ENCODE assay signal across 7 mouse cellular contexts in genomic region chr15:79403763-79404210, GRCm38 (mm10). TPM values are rescaled to one million over a fixed set of nuclear protein-coding genes. Genes with fewer than 3 reads are reported as not detected.
A peak's percentile ranks its signal among the peaks of the same experiment; 100 is the strongest.
DNase-seq lines count a peak whose midpoint lies in the region; ATAC-seq lines count a peak whose summit lies in the region.

No protein-coding gene starts in this region.

- ATAC-seq in megakaryocyte, adult 5-6 weeks (ENCODE audit: poor library complexity, severe bottlenecking): no peak
- ATAC-seq in forebrain, embryonic 13.5 days: no peak
- no peak for ATAC-seq in limb, embryonic 15.5 days (ENCODE audit: insufficient number of reproducible peaks, low FRiP score, low TSS enrichment, low read depth)
- no peak for ATAC-seq in stomach, embryonic 16.5 days (ENCODE audit: insufficient read depth, low FRiP score)

- 21% methylated on average over 9 of the region's 9 CpGs for WGBS in forebrain, embryonic 13.5 days
- 13% methylated on average over 9 of the region's 9 CpGs for WGBS in limb, embryonic 15.5 days
- WGBS in stomach, embryonic 16.5 days: 15% methylated on average over 9 of the region's 9 CpGs

- H3K9ac ChIP-seq in forebrain, embryonic 13.5 days: peak overlapping the region; percentile 95
- peak overlapping the region; percentile 79 for H3K9ac ChIP-seq in limb, embryonic 15.5 days
- peak overlapping the region; percentile 93 for H3K9ac ChIP-seq in stomach, embryonic 16.5 days (ENCODE audit: low read length)

- peak overlapping the region; percentile 98 for H3K4me3 ChIP-seq in megakaryocyte, embryonic 14.5 days (replicated peaks)
- H3K4me3 ChIP-seq in forebrain, embryonic 13.5 days: peak overlapping the region; percentile 93
- peak overlapping the region; percentile 92 for H3K4me3 ChIP-seq in limb, embryonic 15.5 days
- H3K4me3 ChIP-seq in stomach, embryonic 16.5 days (replicated peaks; ENCODE audit: low read length): peak overlapping the region; percentile 92

- no peaks in the 10 kb centered on the region for H3K9me3 ChIP-seq in megakaryocyte, embryonic 14.5 days
- H3K9me3 ChIP-seq in forebrain, embryonic 13.5 days (replicated peaks): no peaks in the 10 kb centered on the region
- no peaks in the 10 kb centered on the region for H3K9me3 ChIP-seq in limb, embryonic 15.5 days
- H3K9me3 ChIP-seq in stomach, embryonic 16.5 days (replicated peaks; ENCODE audit: control insufficient read depth, low read length): no peaks in the 10 kb centered on the region

- peaks cover 6% of the 10 kb centered on the region for H3K27me3 ChIP-seq in megakaryocyte, embryonic 14.5 days (replicated peaks)
- H3K27me3 ChIP-seq in forebrain, embryonic 13.5 days: peaks cover 6% of the 10 kb centered on the region
- no peaks in the 10 kb centered on the region for H3K27me3 ChIP-seq in limb, embryonic 15.5 days
- H3K27me3 ChIP-seq in stomach, embryonic 16.5 days (ENCODE audit: control insufficient read depth, insufficient read depth, low read length): no peaks in the 10 kb centered on the region

- peak overlapping the region; percentile 90 for H3K4me2 ChIP-seq in forebrain, embryonic 13.5 days
- H3K4me2 ChIP-seq in limb, embryonic 15.5 days: peak overlapping the region; percentile 79
- peak overlapping the region; percentile 85 for H3K4me2 ChIP-seq in stomach, embryonic 16.5 days (ENCODE audit: low read depth, low read length)

- peaks cover 85% of the 10 kb centered on the region for H3K4me1 ChIP-seq in megakaryocyte, embryonic 14.5 days
- peaks cover 31% of the 10 kb centered on the region for H3K4me1 ChIP-seq in forebrain, embryonic 13.5 days
- peaks cover 47% of the 10 kb centered on the region for H3K4me1 ChIP-seq in limb, embryonic 15.5 days
- peaks cover 39% of the 10 kb centered on the region for H3K4me1 ChIP-seq in stomach, embryonic 16.5 days (ENCODE audit: control insufficient read depth, insufficient read depth, low read length)

- no peak for DNase-seq in adrenal gland, adult 2 months
- no peak for DNase-seq in ovary, postnatal 14 days (ENCODE audit: low spot score)

- H3K27ac ChIP-seq in forebrain, embryonic 13.5 days: no peak overlapping the region
- peak overlapping the region; percentile 88 for H3K27ac ChIP-seq in limb, embryonic 15.5 days
- H3K27ac ChIP-seq in stomach, embryonic 16.5 days (ENCODE audit: low read length): peak overlapping the region; percentile 77

- H3K36me3 ChIP-seq in megakaryocyte, embryonic 14.5 days (replicated peaks; ENCODE audit: low read length): peaks cover 3% of the 10 kb centered on the region
- no peaks in the 10 kb centered on the region for H3K36me3 ChIP-seq in forebrain, embryonic 13.5 days (ENCODE audit: poor library complexity, severe bottlenecking)
- H3K36me3 ChIP-seq in limb, embryonic 15.5 days: no peaks in the 10 kb centered on the region
- H3K36me3 ChIP-seq in stomach, embryonic 16.5 days (ENCODE audit: control insufficient read depth, insufficient read depth, low read length): no peaks in the 10 kb centered on the region

RNA-seq across cellular contexts. Expression of gene Tmem184b, which starts 0.4 kb away (rescaled TPM):
- polyA plus RNA-seq in megakaryocyte, embryonic 14.5 days (2012; ENCODE audit: insufficient read depth, low replicate concordance): 58.6 and 91.9 TPM in 2 replicates
- total RNA-seq in megakaryocyte, adult 5-6 weeks (2015): 31.1 and 33.3 TPM in 2 replicates
- total RNA-seq in megakaryocyte, adult 5-6 weeks (2017): 10.4 and 12.2 TPM in 2 replicates
- 29.4 and 31.3 TPM in 2 replicates for polyA plus RNA-seq in forebrain, embryonic 13.5 days (2015; fragmentation: Nextera tagmentation; extraction: Ambion mirVana)
- 87.5 and 99.8 TPM in 2 replicates for polyA plus RNA-seq in limb, embryonic 15.5 days (2015; fragmentation: Nextera tagmentation; extraction: Ambion mirVana)
- polyA plus RNA-seq in stomach, embryonic 16.5 days (2015; fragmentation: Nextera tagmentation; extraction: Ambion mirVana): 52.7 and 59.6 TPM in 2 replicates
- total RNA-seq in adrenal gland, adult 2 months (2021): 10 to 100 TPM; 61.5 to 66.3 TPM
- polyA plus RNA-seq in adrenal gland, adult 2 months (2012; rRNA removed): 255 and 262 TPM in 2 replicates

RNA-seq across cellular contexts. Expression of gene Csnk1e, which starts 51.6 kb away (rescaled TPM):
- 77.4 and 115 TPM in 2 replicates for polyA plus RNA-seq in megakaryocyte, embryonic 14.5 days (2012; ENCODE audit: insufficient read depth, low replicate concordance)
- 33.3 and 39.4 TPM in 2 replicates for total RNA-seq in megakaryocyte, adult 5-6 weeks (2015)
- total RNA-seq in megakaryocyte, adult 5-6 weeks (2017): 29.3 and 32.0 TPM in 2 replicates
- 200 and 208 TPM in 2 replicates for polyA plus RNA-seq in forebrain, embryonic 13.5 days (2015; fragmentation: Nextera tagmentation; extraction: Ambion mirVana)
- polyA plus RNA-seq in limb, embryonic 15.5 days (2015; fragmentation: Nextera tagmentation; extraction: Ambion mirVana): 81.0 and 82.7 TPM in 2 replicates
- 34.5 and 35.0 TPM in 2 replicates for polyA plus RNA-seq in stomach, embryonic 16.5 days (2015; fragmentation: Nextera tagmentation; extraction: Ambion mirVana)
- total RNA-seq in adrenal gland, adult 2 months (2021): 10 to 100 TPM; 74.6 to 87.7 TPM
- polyA plus RNA-seq in adrenal gland, adult 2 months (2012; rRNA removed): 59.2 and 65.3 TPM in 2 replicates

RNA-seq across cellular contexts. Expression of gene Maff, which starts 57.4 kb away (rescaled TPM):
- 3.8 and 6.4 TPM in 2 replicates for polyA plus RNA-seq in megakaryocyte, embryonic 14.5 days (2012; ENCODE audit: insufficient read depth, low replicate concordance)
- 1.7 and 5.4 TPM in 2 replicates for total RNA-seq in megakaryocyte, adult 5-6 weeks (2015)
- total RNA-seq in megakaryocyte, adult 5-6 weeks (2017): 1.4 and 2.7 TPM in 2 replicates
- polyA plus RNA-seq in forebrain, embryonic 13.5 days (2015; fragmentation: Nextera tagmentation; extraction: Ambion mirVana): 1.2 and 1.3 TPM in 2 replicates
- 4.2 and 4.7 TPM in 2 replicates for polyA plus RNA-seq in limb, embryonic 15.5 days (2015; fragmentation: Nextera tagmentation; extraction: Ambion mirVana)
- polyA plus RNA-seq in stomach, embryonic 16.5 days (2015; fragmentation: Nextera tagmentation; extraction: Ambion mirVana): 5.2 and 6.2 TPM in 2 replicates
- total RNA-seq in adrenal gland, adult 2 months (2021): 1 to 10 TPM; 7.2 to 9.5 TPM
- 3.2 and 3.4 TPM in 2 replicates for polyA plus RNA-seq in adrenal gland, adult 2 months (2012; rRNA removed)
